Mouse (Mus musculus): ENCODE data around the gene Gemin4. TPM values are rescaled to one million over a fixed set of nuclear protein-coding genes. Genes with fewer than 3 reads are reported as not detected.

Gemin4 gene
- total RNA-seq, 1 experiment: 34.0 TPM

DNA sequence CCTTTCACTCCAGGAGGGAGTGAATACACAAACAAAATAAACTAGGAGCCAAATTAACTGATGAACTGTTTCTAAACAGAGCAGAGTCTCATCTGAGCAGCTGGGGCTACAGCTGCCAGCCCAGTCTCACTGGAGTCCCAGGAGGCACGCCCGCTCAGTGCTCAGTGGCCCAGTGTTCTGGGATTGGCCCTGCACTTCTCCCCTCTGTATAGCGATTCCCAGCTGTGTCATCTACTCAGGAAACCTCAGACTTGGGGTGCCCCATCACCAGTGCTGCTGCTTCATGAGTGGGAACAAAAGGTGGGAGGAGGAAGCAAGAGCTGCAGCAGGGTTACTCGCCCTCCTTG lies 36.4 kb upstream of the Gemin4 start:
- DNase-seq (ENCODE audit: low read depth, low spot score): no peak
- Histone ChIP-seq H3K27ac (ENCODE audit: insufficient read depth, low read depth, low read length, poor library complexity, severe bottlenecking) (no peak overlapping the region), H3K9ac (ENCODE audit: insufficient read depth, low read depth, low read length, poor library complexity, severe bottlenecking) (no peak overlapping the region), H3K4me1 (ENCODE audit: control insufficient read depth in 2 of 2, insufficient read depth in 2 of 2, low read length in 2 of 2, poor library complexity in 1 of 2) (no peaks in the 10 kb centered on the region), H3K36me3 (ENCODE audit: control insufficient read depth, insufficient read depth, low read length, poor library complexity, severe bottlenecking) (peaks cover 15% of the 10 kb centered on the region), H3K9me3 (ENCODE audit: control insufficient read depth, insufficient read depth, low read depth, low read length) (no peaks in the 10 kb centered on the region), H3K4me3 (ENCODE audit: insufficient read depth in 1 of 2, low read depth in 1 of 2, low read length in 2 of 2, poor library complexity in 1 of 2, severe bottlenecking in 1 of 2) (no peak overlapping the region)
- no peak for TF ChIP-seq ZC3H11A (IDR thresholded peaks at IDR 0.05; ENCODE audit: borderline replicate concordance, low read depth, low read length)
- TF ChIP-seq HCFC1 (IDR thresholded peaks at IDR 0.05; ENCODE audit: borderline replicate concordance, insufficient read depth, low read length): no peak
- TF ChIP-seq CHD2 (IDR thresholded peaks at IDR 0.05; ENCODE audit: low read depth, low read length): no peak
- no peak for TF ChIP-seq ZNF384 (IDR thresholded peaks at IDR 0.05; ENCODE audit: low read depth, low read length)
- no peak for TF ChIP-seq MAFK (IDR thresholded peaks at IDR 0.05; ENCODE audit: insufficient read depth, low read depth, low read length)
- in situ Hi-C loops (cut with MboI; ENCODE audit: low sequenced_read_pairs in 2 of 2, unreplicated experiment in 2 of 2): loop anchor here in 1 of 2 experiments (5.0 kb wide), 1 partner anchor 143 kb away; the partner anchor contains the start of gene Nxn

DNA sequence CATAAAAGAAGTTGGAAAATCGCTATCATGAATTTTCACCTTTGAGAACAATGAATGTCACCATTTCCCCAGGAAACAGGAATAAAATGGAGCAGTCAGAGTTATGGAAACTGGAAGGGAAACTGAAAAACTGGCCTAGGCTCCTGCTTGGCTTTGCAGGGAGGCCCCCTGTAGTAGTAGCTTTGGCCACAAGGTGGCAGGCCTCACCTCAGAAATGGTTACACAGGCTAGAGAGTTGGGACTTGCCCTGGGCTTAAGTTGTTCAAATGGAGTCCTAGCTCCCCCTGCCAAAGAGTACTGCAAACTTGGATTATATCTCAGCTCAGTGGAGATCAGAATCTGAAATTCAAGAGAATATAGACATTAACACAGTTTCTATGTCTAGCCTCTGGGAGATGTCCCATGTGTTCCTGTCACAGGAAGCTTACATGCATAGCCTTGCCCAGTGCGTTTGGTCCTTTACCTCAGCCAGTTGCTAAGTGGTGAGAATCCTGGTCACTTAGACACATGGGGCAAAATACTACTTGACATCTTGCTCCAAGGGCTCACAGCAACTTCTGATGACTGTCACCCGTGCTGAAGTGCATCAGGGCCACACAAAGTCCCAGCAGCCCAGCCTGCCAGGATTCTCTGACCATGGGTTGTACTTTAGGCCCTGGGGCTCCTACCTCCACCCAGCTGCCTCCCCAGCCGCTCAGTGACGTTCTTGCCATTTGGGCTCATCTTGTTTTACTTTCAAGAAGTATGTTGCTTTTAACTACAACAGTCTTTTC lies 35.9 kb upstream of the Gemin4 start:
- no peaks in the 10 kb centered on the region for H3K9me3 ChIP-seq (ENCODE audit: control insufficient read depth, insufficient read depth, low read depth, low read length)
- no peak overlapping the region for H3K4me3 ChIP-seq (ENCODE audit: insufficient read depth in 1 of 2, low read depth in 1 of 2, low read length in 2 of 2, poor library complexity in 1 of 2, severe bottlenecking in 1 of 2)
- TF ChIP-seq CHD2 (IDR thresholded peaks at IDR 0.05; ENCODE audit: low read depth, low read length) (no peak), ZC3H11A (IDR thresholded peaks at IDR 0.05; ENCODE audit: borderline replicate concordance, low read depth, low read length) (peak; percentile 85), MAFK (IDR thresholded peaks at IDR 0.05; ENCODE audit: insufficient read depth, low read depth, low read length) (no peak), HCFC1 (IDR thresholded peaks at IDR 0.05; ENCODE audit: borderline replicate concordance, insufficient read depth, low read length) (no peak), ZNF384 (IDR thresholded peaks at IDR 0.05; ENCODE audit: low read depth, low read length) (no peak)
- H3K9ac ChIP-seq (ENCODE audit: insufficient read depth, low read depth, low read length, poor library complexity, severe bottlenecking): no peak overlapping the region
- peaks cover 13% of the 10 kb centered on the region for H3K36me3 ChIP-seq (ENCODE audit: control insufficient read depth, insufficient read depth, low read length, poor library complexity, severe bottlenecking)
- H3K4me1 ChIP-seq (ENCODE audit: control insufficient read depth in 2 of 2, insufficient read depth in 2 of 2, low read length in 2 of 2, poor library complexity in 1 of 2): no peaks in the 10 kb centered on the region
- DNase-seq (ENCODE audit: low read depth, low spot score): peak; percentile 47
- H3K27ac ChIP-seq (ENCODE audit: insufficient read depth, low read depth, low read length, poor library complexity, severe bottlenecking): no peak overlapping the region
- in situ Hi-C loops (cut with MboI; ENCODE audit: low sequenced_read_pairs in 2 of 2, unreplicated experiment in 2 of 2): loop anchor here in 1 of 2 experiments (5.0 kb wide), 1 partner anchor 144 kb away; the partner anchor contains the start of gene Nxn

DNA sequence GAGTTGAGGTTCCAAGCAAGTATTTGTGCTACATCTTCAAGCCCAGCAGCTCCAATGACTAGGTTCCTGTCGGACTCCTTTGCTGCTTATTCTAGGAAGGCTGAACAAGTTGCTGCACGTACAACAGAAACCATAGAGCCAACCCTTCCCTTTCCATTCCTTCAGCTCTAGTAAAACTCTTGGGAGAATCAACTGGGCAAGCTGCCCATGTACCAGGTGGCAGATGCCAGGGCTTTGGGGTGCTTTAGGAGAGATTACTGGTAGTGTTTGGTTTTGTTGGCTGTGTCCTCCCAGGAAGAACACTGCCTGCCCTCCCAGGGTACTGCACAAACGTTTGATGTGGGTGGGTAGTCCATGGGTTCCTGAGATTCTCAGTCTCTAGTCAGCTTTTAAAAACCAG lies 34.6 kb upstream of the Gemin4 start:
- H3K9me3 ChIP-seq (ENCODE audit: control insufficient read depth, insufficient read depth, low read depth, low read length): no peaks in the 10 kb centered on the region
- TF ChIP-seq CHD2 (IDR thresholded peaks at IDR 0.05; ENCODE audit: low read depth, low read length): no peak
- no peak overlapping the region for H3K4me3 ChIP-seq (ENCODE audit: insufficient read depth in 1 of 2, low read depth in 1 of 2, low read length in 2 of 2, poor library complexity in 1 of 2, severe bottlenecking in 1 of 2)
- H3K4me1 ChIP-seq (ENCODE audit: control insufficient read depth in 2 of 2, insufficient read depth in 2 of 2, low read length in 2 of 2, poor library complexity in 1 of 2): no peaks in the 10 kb centered on the region
- in situ Hi-C loops (cut with MboI; ENCODE audit: low sequenced_read_pairs in 2 of 2, unreplicated experiment in 2 of 2): loop anchor here in 1 of 2 experiments (5.0 kb wide), 1 partner anchor 145 kb away; the partner anchor contains the start of gene Nxn
- peaks cover 9% of the 10 kb centered on the region for H3K36me3 ChIP-seq (ENCODE audit: control insufficient read depth, insufficient read depth, low read length, poor library complexity, severe bottlenecking)
- no peak overlapping the region for H3K27ac ChIP-seq (ENCODE audit: insufficient read depth, low read depth, low read length, poor library complexity, severe bottlenecking)
- DNase-seq (ENCODE audit: low read depth, low spot score): no peak
- no peak overlapping the region for H3K9ac ChIP-seq (ENCODE audit: insufficient read depth, low read depth, low read length, poor library complexity, severe bottlenecking)

DNA sequence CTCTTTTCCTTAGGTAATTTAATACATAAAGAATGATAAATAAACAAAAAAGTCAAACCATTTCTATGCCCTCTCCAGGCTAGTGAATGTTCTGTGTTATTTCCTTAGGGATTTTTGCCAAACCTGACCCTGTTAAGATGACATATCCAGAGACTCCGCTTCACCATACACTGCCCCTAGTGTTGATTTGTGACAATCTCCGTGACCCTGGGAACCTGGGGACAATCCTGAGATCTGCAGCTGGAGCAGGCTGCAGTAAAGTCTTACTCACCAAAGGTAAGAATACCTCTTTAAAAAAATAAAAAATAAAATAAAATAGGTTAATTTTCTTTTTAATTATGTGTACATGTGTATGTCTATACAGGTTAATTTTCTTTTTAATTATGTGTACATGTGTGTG lies 29.8 kb upstream of the Gemin4 start:
- Histone ChIP-seq H3K27ac (ENCODE audit: insufficient read depth, low read depth, low read length, poor library complexity, severe bottlenecking) (no peak overlapping the region), H3K4me3 (ENCODE audit: insufficient read depth in 1 of 2, low read depth in 1 of 2, low read length in 2 of 2, poor library complexity in 1 of 2, severe bottlenecking in 1 of 2) (no peak overlapping the region), H3K4me1 (ENCODE audit: control insufficient read depth in 2 of 2, insufficient read depth in 2 of 2, low read length in 2 of 2, poor library complexity in 1 of 2) (0 out of 4 replicates have a peak, but pooled peaks cover 0 to 2% of the 10 kb centered on the region in 2 experiments), H3K36me3 (ENCODE audit: control insufficient read depth, insufficient read depth, low read length, poor library complexity, severe bottlenecking) (peaks cover 9% of the 10 kb centered on the region), H3K9me3 (ENCODE audit: control insufficient read depth, insufficient read depth, low read depth, low read length) (no peaks in the 10 kb centered on the region), H3K9ac (ENCODE audit: insufficient read depth, low read depth, low read length, poor library complexity, severe bottlenecking) (no peak overlapping the region)
- no peak for DNase-seq (ENCODE audit: low read depth, low spot score)
- TF ChIP-seq HCFC1 (IDR thresholded peaks at IDR 0.05; ENCODE audit: borderline replicate concordance, insufficient read depth, low read length) (no peak), MAFK (IDR thresholded peaks at IDR 0.05; ENCODE audit: insufficient read depth, low read depth, low read length) (no peak), CHD2 (IDR thresholded peaks at IDR 0.05; ENCODE audit: low read depth, low read length) (no peak), ZNF384 (IDR thresholded peaks at IDR 0.05; ENCODE audit: low read depth, low read length) (no peak), ZC3H11A (IDR thresholded peaks at IDR 0.05; ENCODE audit: borderline replicate concordance, low read depth, low read length) (no peak)
- in situ Hi-C loops (cut with MboI; ENCODE audit: low sequenced_read_pairs in 2 of 2, unreplicated experiment in 2 of 2): no loop called here
